Mouse (Mus musculus) liver, embryonic 14.5 days (tissue): ENCODE results near the gene Dyrk1a. TPM values are rescaled to one million over a fixed set of nuclear protein-coding genes. Genes with fewer than 3 reads are reported as not detected.

Experiments
- ATAC-seq: fragments of 200-750 bp; cut with Nextera tagmentation; 2 replicates; pipeline ENCODE4 v1.8.0; 2017; ENCODE audit warnings: moderate number of reproducible peaks, mild to moderate bottlenecking, moderate library complexity; ENCODE audit not compliant: insufficient read depth
- DNase-seq, 3 experiments: peaks; one replicate each; pipeline ENCODE4 v3.0.0-alpha.2; 2012 to 2013; ENCODE audit warnings: low read depth in 3 of 3, low spot score in 3 of 3
- H3K27ac ChIP-seq: fragments of 300-500 bp; sonication (generic); 2 replicates; pipeline ENCODE4 v1.5.1; 2014; ENCODE audit warnings: moderate library complexity, mild to moderate bottlenecking, control low read depth, inconsistent platforms
- H3K27me3 ChIP-seq: fragments of 300-500 bp; sonication (generic); 2 replicates; pipeline ENCODE4 v1.6.1; 2014; ENCODE audit warnings: mild to moderate bottlenecking, low read length, moderate library complexity; ENCODE audit not compliant: control insufficient read depth, insufficient read depth
- H3K36me3 ChIP-seq: fragments of 300-500 bp; sonication (generic); replicated peaks from 2 replicates; pipeline ENCODE4 v1.6.1; 2014; ENCODE audit warnings: low read depth; ENCODE audit not compliant: control insufficient read depth, insufficient read depth
- H3K4me1 ChIP-seq, 2 experiments: fragments of 200-500 bp in 1 of 2; fragments of 300-500 bp in 1 of 2; sonication (generic) in 1 of 2; replicated peaks; 2 replicates each; pipeline ENCODE4 v1.6.1; 2012 to 2014; ENCODE audit warnings: antibody characterized with exemption in 1 of 2, inconsistent platforms in 1 of 2, low read length in 1 of 2; ENCODE audit not compliant: control insufficient read depth in 2 of 2, insufficient read depth in 2 of 2
- H3K4me2 ChIP-seq: fragments of 300-500 bp; sonication (generic); 2 replicates; pipeline ENCODE4 v1.6.1; 2014; ENCODE audit warnings: low read depth, mild to moderate bottlenecking, control low read depth, moderate library complexity
- H3K4me3 ChIP-seq, 2 experiments: fragments of 200-500 bp in 1 of 2; fragments of 300-500 bp in 1 of 2; sonication (generic) in 1 of 2; 2 replicates each; pipeline ENCODE4 v1.5.1; 2012 to 2014; ENCODE audit warnings: low read depth in 2 of 2, low read length in 2 of 2, mild to moderate bottlenecking in 2 of 2, control low read depth in 1 of 2, inconsistent platforms in 1 of 2, moderate library complexity in 1 of 2; ENCODE audit not compliant: insufficient read depth in 1 of 2
- H3K9ac ChIP-seq: fragments of 300-500 bp; sonication (generic); replicated peaks from 2 replicates; pipeline ENCODE4 v1.6.1; 2014; ENCODE audit warnings: mild to moderate bottlenecking, control low read depth, moderate library complexity
- H3K9me3 ChIP-seq: fragments of 300-500 bp; sonication (generic); 2 replicates; pipeline ENCODE4 v1.6.1; 2016; ENCODE audit warnings: low read length, mixed read lengths; ENCODE audit not compliant: control insufficient read depth
- CTCF ChIP-seq: IDR thresholded peaks from 2 replicates; pipeline ENCODE4 v1.5.1; 2016; ENCODE audit warnings: antibody characterized with exemption, low read depth, control low read depth
- EP300 ChIP-seq: IDR thresholded peaks from 2 replicates; pipeline ENCODE4 v1.6.1; 2016; ENCODE audit warnings: antibody characterized with exemption, low read depth
- WGBS: fragments of 180-500 bp; shearing (Covaris S2); extraction: QIAGEN DNeasy Blood & Tissue Kit; methylation state at CpG from one replicate; pipeline ENCODE4 v1.1.7; 2014; ENCODE audit not compliant: insufficient replicate concordance; 5-methylcytosine and 5-hydroxymethylcytosine counted together
- polyA plus RNA-seq, 2 experiments: library from polyadenylated mRNA; depleted of rRNA in 1 of 2; stranded (reverse) in 1 of 2; unstranded in 1 of 2; fragments of >200 nt; fragmentation: Nextera tagmentation in 1 of 2; extraction: Ambion mirVana in 1 of 2; gene quantifications; 2 replicates each; pipeline versions ENCODE4 v1.2.1 to v1.2.3; 2012 to 2014

The Dyrk1a gene
- polyA plus RNA-seq, 2 experiments: 5.0 to 9.2 TPM

- H3K36me3 ChIP-seq: no peaks in the 10 kb centered on the region
- H3K9ac ChIP-seq: no peak overlapping the region
- H3K4me1 ChIP-seq: peaks cover 0 to 4% of the 10 kb centered on the region in 2 experiments; a peak in 1 of 4 replicates
- H3K4me3 ChIP-seq: no peak overlapping the region
- ATAC-seq (no peak), DNase-seq (no peak)
- no peaks in the 10 kb centered on the region for H3K9me3 ChIP-seq
- H3K4me2 ChIP-seq: no peak overlapping the region
- TF ChIP-seq CTCF: no peak
- no peak for TF ChIP-seq EP300
- no peaks in the 10 kb centered on the region for H3K27me3 ChIP-seq
- 74% methylated on average over 5 of the region's 5 CpGs for WGBS
- H3K27ac ChIP-seq: no peak overlapping the region
Observed at GRCm38 (mm10) chr16:94535716-94536115, 34.1 kb upstream of the Dyrk1a start.

- ATAC-seq (no peak), DNase-seq (no peak)
- WGBS: 76% methylated on average over 7 of the region's 7 CpGs
- no peak overlapping the region for H3K4me3 ChIP-seq
- no peaks in the 10 kb centered on the region for H3K27me3 ChIP-seq
- H3K36me3 ChIP-seq: no peaks in the 10 kb centered on the region
- no peaks in the 10 kb centered on the region for H3K9me3 ChIP-seq
- no peak overlapping the region for H3K27ac ChIP-seq
- H3K9ac ChIP-seq: no peak overlapping the region
- TF ChIP-seq EP300 (no peak), CTCF (no peak)
- no peak overlapping the region for H3K4me2 ChIP-seq
- peaks cover 0 to 4% of the 10 kb centered on the region in 2 experiments; a peak in 1 of 4 replicates for H3K4me1 ChIP-seq
Observed at GRCm38 (mm10) chr16:94536417-94537158, 33.2 kb upstream of the Dyrk1a start.

- Histone ChIP-seq H3K4me1 (peaks cover 0 to 4% of the 10 kb centered on the region in 2 experiments; a peak in 1 of 4 replicates), H3K27ac (no peak overlapping the region), H3K27me3 (no peaks in the 10 kb centered on the region), H3K36me3 (no peaks in the 10 kb centered on the region), H3K9ac (no peak overlapping the region), H3K4me2 (no peak overlapping the region), H3K4me3 (no peak overlapping the region), H3K9me3 (no peaks in the 10 kb centered on the region)
- 32% methylated on average over 9 of the region's 9 CpGs for WGBS
- ATAC-seq (peak; percentile 60), DNase-seq (peak in 1 of 3 experiments; percentile 24)
- TF ChIP-seq CTCF: no peak
- no peak for TF ChIP-seq EP300
Observed at GRCm38 (mm10) chr16:94537159-94537527, 32.7 kb upstream of the Dyrk1a start.

GRCm38 (mm10) chr16:94540140-94540539, 29.7 kb upstream of the Dyrk1a start:
- 89% methylated on average over 9 of the region's 9 CpGs for WGBS
- DNase-seq (no peak), ATAC-seq (no peak)
- Histone ChIP-seq H3K9ac (no peak overlapping the region), H3K36me3 (no peaks in the 10 kb centered on the region), H3K4me3 (no peak overlapping the region), H3K4me2 (no peak overlapping the region), H3K27me3 (no peaks in the 10 kb centered on the region), H3K9me3 (no peaks in the 10 kb centered on the region), H3K4me1 (peaks cover 0 to 9% of the 10 kb centered on the region in 2 experiments; a peak in 2 of 4 replicates), H3K27ac (no peak overlapping the region)
- TF ChIP-seq EP300 (no peak), CTCF (no peak)

GRCm38 (mm10) chr16:94542898-94543297, 26.9 kb upstream of the Dyrk1a start:
- Histone ChIP-seq H3K4me3 (no peak overlapping the region), H3K27me3 (no peaks in the 10 kb centered on the region), H3K27ac (no peak overlapping the region), H3K9me3 (no peaks in the 10 kb centered on the region), H3K4me2 (no peak overlapping the region), H3K36me3 (no peaks in the 10 kb centered on the region), H3K9ac (no peak overlapping the region), H3K4me1 (peaks cover 0 to 9% of the 10 kb centered on the region in 2 experiments; a peak in 2 of 4 replicates)
- ATAC-seq (no peak), DNase-seq (no peak)
- WGBS: 80% methylated on average over 8 of the region's 8 CpGs
- no peak for TF ChIP-seq CTCF
